Mouse (Mus musculus) gonadal fat pad, adult 2 months (tissue): ENCODE results near the gene Sept11. TPM values are rescaled to one million over a fixed set of nuclear protein-coding genes. Genes with fewer than 3 reads are reported as not detected.

Source experiments
- DNase-seq: peaks from one replicate; pipeline ENCODE4 v3.0.0-alpha.2; 2012; ENCODE audit warnings: low read depth
- polyA plus RNA-seq: library from polyadenylated mRNA; depleted of rRNA; stranded (reverse); fragments of >200 nt; gene quantifications from 2 replicates; pipeline ENCODE4 v1.2.3, GENCODE M21; 2012

The Sept11 gene
- polyA plus RNA-seq, 1 experiment = 18.1 TPM

DNA sequence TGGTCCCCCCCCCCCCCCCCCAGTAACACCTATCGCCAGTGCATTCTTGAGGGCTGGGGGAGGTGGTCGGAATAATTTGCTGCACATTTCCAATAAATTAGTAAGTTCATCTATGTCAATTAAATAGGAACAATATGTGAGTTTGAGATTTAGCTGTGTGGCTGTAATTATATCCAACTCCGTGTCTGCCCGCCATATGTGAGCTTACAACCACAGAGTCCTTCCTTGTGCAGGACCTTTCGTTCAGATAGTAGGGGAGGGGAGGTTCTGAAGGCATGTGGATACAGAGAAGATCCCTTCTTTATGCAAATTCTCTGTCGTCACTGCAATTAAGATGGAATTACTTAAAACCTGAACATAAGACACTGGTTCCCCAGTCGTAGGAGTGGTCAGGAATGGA is 2.1 kb downstream of the Sept11 start:
- no peak for DNase-seq

- DNase-seq = no peak
Observed at GRCm38 (mm10) chr5:93097204-93097906, 4.1 kb downstream of the Sept11 start.

GRCm38 (mm10) chr5:93098219-93098618 is 5.0 kb downstream of the Sept11 start:
- no peak for DNase-seq

GRCm38 (mm10) chr5:93098811-93099210 is 5.6 kb downstream of the Sept11 start:
- DNase-seq = no peak

DNA sequence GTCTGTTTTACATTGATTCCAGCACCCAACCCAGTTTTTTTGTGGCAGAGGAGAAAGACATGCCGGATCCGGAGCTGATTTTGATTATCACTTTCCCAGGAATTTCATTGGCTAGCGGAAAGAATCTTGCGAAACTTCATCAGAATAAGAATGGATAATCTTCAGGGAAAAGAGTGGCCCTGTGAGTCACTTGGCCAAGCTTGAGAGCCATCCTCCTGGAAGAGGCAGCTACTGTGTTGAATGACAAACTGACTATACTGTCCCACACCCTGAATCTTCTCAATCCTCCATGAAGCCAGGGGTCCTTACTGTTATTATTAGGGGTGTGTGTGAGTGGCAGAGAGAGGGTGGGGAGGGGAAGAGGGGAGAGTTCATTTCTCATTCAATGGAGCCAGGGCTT is 7.7 kb downstream of the Sept11 start:
- no peak for DNase-seq

- no peak for DNase-seq
Observed at GRCm38 (mm10) chr5:93101371-93101791, 8.1 kb downstream of the Sept11 start.

DNA sequence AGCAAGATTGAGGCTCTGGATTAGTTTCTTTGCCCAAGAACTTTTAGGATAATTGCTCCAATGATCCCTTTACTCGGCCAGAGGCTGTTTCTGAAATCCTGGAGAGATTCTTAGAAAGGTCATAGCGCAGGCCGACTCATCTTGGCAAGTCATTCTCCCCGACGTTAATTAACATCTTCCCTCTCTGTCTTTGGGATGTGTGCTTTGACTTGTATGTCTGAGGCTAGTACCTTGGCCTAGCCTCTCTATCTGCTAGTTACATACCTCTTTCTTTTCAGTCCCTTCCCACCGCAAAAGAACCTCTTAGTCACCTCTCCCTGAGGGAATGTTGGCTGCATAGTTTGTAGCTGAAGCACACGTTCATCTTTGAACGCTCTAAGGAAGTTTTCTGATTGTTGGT is 10.4 kb downstream of the Sept11 start:
- DNase-seq = peak; percentile 71

GRCm38 (mm10) chr5:93104987-93105823 is 12.0 kb downstream of the Sept11 start:
- DNase-seq = no peak

DNA sequence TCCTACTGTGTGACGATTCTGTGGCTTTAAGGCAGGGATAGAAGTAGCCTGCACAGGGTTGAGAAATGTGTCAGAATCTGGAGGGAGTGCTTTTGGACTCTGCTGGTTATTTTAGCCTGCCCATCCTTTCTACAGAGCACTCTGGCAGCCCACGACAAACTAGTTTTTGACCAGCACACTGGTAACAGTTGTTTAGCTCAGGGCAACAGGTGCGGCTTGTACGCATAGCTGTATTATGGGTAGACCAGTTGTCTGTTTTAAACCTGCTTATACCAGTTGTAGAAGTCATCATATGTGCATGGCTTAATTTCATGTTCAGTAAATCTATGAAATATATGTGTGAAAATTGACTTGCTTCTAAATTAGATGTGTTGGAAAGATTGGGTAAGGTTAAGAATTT is 12.8 kb downstream of the Sept11 start:
- no peak for DNase-seq

DNA sequence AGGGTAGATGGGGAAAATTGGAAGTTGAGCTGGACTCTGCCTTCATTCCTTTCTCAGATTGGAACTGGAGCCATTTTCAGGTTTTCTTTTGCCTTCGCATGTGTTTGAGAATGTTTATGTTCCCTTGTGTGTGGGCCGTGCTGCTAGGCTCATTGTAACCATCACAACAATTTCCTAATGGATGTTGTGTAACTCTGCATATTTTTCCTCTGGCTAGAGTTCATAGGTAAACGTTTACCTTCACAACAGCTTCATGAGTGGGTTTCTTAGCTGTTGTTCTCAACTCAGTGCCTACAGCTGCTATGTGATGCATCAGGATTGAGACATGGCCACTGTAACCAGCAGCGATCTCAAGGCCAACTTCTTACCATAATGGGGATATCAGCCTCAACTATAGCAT is 15.5 kb downstream of the Sept11 start:
- DNase-seq = peak; percentile 70

DNA sequence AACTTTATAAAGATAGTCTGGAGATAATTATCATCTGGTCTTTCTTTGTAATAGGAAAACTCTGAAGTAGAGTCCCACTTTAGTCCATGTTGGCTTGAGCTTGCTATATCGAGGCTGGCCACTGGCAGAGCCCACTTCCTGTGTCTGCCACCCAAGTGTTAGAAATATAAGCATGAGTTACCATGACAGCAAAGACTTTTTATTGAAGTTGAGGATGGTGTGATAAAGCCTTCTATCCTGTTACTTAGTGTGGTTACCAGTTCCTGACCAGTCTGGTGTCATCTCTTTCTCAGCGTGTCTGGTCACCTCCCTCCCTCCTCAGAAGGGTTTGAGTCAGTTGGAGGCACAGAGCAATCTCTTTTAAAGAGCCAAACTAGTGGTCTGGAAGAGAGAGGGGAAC is 16.3 kb downstream of the Sept11 start:
- no peak for DNase-seq

GRCm38 (mm10) chr5:93112290-93112689 is 19.1 kb downstream of the Sept11 start:
- no peak for DNase-seq

DNA sequence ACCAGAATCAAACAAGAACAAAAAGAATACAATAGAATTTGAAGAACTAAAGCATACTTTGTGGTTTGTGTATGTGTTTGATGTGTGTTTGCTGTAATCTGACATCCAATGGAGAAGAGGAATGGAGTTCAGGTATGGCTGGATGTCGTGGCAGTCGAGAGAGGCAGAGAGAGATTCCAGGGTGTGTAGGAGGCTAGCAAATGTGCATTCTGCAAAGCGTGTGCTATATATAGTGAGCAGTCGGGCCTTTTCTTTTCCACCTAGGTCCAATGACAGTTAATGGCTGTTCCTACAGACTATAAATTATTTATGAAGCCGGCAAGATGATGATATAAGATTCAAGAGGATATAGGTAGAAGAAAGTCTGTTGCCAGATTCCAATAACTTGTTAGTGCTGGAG is 20.3 kb downstream of the Sept11 start:
- DNase-seq = no peak

GRCm38 (mm10) chr5:93114515-93114914 is 21.3 kb downstream of the Sept11 start:
- DNase-seq = no peak

DNA sequence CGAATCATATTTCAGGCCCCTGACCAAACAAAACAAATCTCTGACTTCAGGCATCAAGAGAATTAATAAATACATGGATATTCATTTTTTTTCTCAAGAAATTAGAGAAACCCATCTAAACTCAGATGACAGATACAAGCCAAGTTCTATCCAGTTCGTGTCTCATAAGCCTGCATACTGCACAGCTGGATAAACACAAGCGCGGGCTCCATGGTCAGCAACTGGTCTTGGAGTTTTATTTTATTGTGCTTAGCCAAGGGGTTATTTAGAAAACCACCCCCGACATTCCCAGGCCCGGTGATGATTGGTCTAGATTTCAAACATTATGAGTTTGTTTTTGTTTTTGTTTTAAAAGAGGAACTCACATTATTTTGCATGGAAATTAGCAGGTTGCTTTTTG is 21.8 kb downstream of the Sept11 start:
- no peak for DNase-seq

- no peak for DNase-seq
Observed at GRCm38 (mm10) chr5:93115854-93116253, 22.6 kb downstream of the Sept11 start.

DNA sequence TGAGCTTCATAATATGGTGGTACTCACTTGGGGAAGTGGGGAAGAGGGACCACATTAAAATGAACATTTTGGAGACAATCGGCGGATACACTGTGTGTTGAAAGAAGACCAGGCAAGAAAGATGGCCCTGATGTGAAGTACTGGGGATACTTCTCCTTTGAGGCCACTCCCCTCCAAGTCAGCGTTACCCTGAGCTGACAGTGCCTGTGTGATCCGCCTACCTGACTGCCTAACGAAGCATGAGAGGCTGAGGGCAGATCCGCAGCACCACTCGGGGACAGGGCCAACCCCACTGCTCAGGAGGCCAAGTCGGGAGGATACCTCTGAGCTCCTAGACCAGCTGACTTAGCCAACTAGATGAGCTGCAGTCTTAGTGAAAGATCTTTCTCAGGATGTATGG is 24.4 kb downstream of the Sept11 start:
- no peak for DNase-seq

DNA sequence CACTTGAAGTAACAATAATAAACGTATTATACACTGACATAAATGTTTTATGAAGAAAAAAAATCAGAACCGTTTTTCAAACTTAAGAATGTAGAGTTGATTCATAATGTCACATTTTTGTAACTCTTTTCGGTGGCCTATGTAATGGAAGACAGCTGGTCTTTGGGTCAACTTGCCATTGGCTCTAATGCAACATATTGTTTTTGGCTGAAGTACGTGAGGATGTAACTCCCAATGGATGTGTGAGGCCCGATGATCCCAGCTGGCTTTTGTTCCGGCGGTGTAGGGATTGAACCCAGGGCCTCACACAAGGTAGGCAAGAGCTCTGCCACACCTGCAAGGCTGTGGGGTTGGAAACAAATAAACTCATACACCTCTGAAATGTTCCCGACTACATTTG is 28.4 kb downstream of the Sept11 start:
- no peak for DNase-seq

- DNase-seq = no peak
Observed at GRCm38 (mm10) chr5:93124031-93124826, 31.0 kb downstream of the Sept11 start.

- no peak for DNase-seq
Observed at GRCm38 (mm10) chr5:93125325-93125724, 32.1 kb downstream of the Sept11 start.

GRCm38 (mm10) chr5:93126222-93126929 is 33.1 kb downstream of the Sept11 start:
- no peak for DNase-seq
